14 mouse cellular contexts compared by ENCODE assay signal in genomic region chr2:163691846-163692605, GRCm38 (mm10). TPM values are rescaled to one million over a fixed set of nuclear protein-coding genes. Genes with fewer than 3 reads are reported as not detected.
A peak's percentile ranks its signal among the peaks of the same experiment; 100 is the strongest.
DNase-seq lines count a peak whose midpoint lies in the region; ATAC-seq and TF ChIP-seq lines count a peak whose summit lies in the region.
"Had no signal": no experiment of that assay in that cellular context is flagged by ENCODE, and none has a peak within 500 bp of the region (broad histone marks: within the 10 kb centered on the region; RNA-seq: fewer than 3 reads in every experiment).

No protein-coding gene starts in this region.

- peak overlapping the region; percentile 58 for H3K9ac ChIP-seq in MEL (ENCODE audit: control insufficient read depth, low read depth, low read length, poor library complexity, severe bottlenecking)
- H3K9ac ChIP-seq in liver, embryonic 15.5 days = peak overlapping the region; percentile 18; the same call in 1 of the 2 replicates
- H3K9ac ChIP-seq: neural tube, embryonic 12.5 days had no signal

- H3K27me3 ChIP-seq in MEL (ENCODE audit: control insufficient read depth in 1 of 2, insufficient read depth in 2 of 2, low read length in 2 of 2) = no peaks in the 10 kb centered on the region
- H3K27me3 ChIP-seq in liver, embryonic 15.5 days = no peaks in the 10 kb centered on the region
- H3K27me3 ChIP-seq: CH12.LX; neural tube, embryonic 12.5 days had no signal

- peak; percentile 30 for DNase-seq in kidney, adult 11 months
- no peak for DNase-seq in kidney, postnatal 4 days
- DNase-seq in MEL (ENCODE audit: low read depth, low spot score) = peak; percentile 79
- peak; percentile 15 for DNase-seq in c-Kit-negative CD71-positive TER-119-positive erythroid progenitor cells, embryonic 14.5 days (ENCODE audit: low read depth, low spot score)
- DNase-seq in left cerebral cortex, postnatal 25 days (ENCODE audit: low spot score in 2 of 2) = no peak
- DNase-seq in testis, postnatal 14 days (ENCODE audit: low spot score) = no peak
- DNase-seq: cerebellum, adult 8-10 months; embryo, embryonic 11 days; thymus, postnatal 25 days had no signal

- TF ChIP-seq RAD21 in MEL (IDR thresholded peaks at IDR 0.05; ENCODE audit: low read depth, low read length) = no peak

- TF ChIP-seq EP300 in MEL (IDR thresholded peaks at IDR 0.05; ENCODE audit: low read depth in 1 of 2, low read length in 2 of 2) = peak; percentile 34 to 68; a peak in 2 of 4 replicates

- H3K4me2 ChIP-seq in liver, embryonic 15.5 days = peak overlapping the region; percentile 31
- H3K4me2 ChIP-seq: neural tube, embryonic 12.5 days had no signal

- H3K79me2 ChIP-seq in MEL (ENCODE audit: control insufficient read depth, insufficient read depth, low read length, poor library complexity) = peaks cover 32% of the 10 kb centered on the region

- peak overlapping the region; percentile 100 for H3K27ac ChIP-seq in MEL (ENCODE audit: control insufficient read depth, low read depth, low read length)
- peak overlapping the region; percentile 73 for H3K27ac ChIP-seq in liver, embryonic 15.5 days (replicated peaks)
- H3K27ac ChIP-seq: neural tube, embryonic 12.5 days had no signal

- peak overlapping the region in 1 of 2 experiments; percentile 34; a peak in 2 of 4 replicates for H3K4me3 ChIP-seq in MEL (ENCODE audit: control insufficient read depth in 1 of 2, insufficient read depth in 1 of 2, low read depth in 2 of 2, low read length in 2 of 2)
- no peak overlapping the region for H3K4me3 ChIP-seq in liver, embryonic 15.5 days (replicated peaks)
- H3K4me3 ChIP-seq: neural tube, embryonic 12.5 days had no signal

- TF ChIP-seq CTCF in MEL (IDR thresholded peaks at IDR 0.05 in 2 of 3, conservative IDR thresholded peaks at IDR 0.05 in 1 of 3; ENCODE audit: control insufficient read depth in 1 of 3, insufficient read depth in 1 of 3, low read depth in 2 of 3, low read length in 3 of 3, poor library complexity in 1 of 3, severe bottlenecking in 1 of 3) = no peak

- peaks cover 0 to 64% of the 10 kb centered on the region in 2 experiments; a peak in 2 of 4 replicates for H3K36me3 ChIP-seq in MEL (ENCODE audit: control insufficient read depth in 1 of 2, insufficient read depth in 2 of 2, low read length in 2 of 2)
- H3K36me3 ChIP-seq in liver, embryonic 15.5 days (replicated peaks) = no peaks in the 10 kb centered on the region
- H3K36me3 ChIP-seq: neural tube, embryonic 12.5 days had no signal

- H3K4me1 ChIP-seq in MEL (ENCODE audit: control insufficient read depth in 1 of 2, insufficient read depth in 2 of 2, low read length in 2 of 2) = peaks cover 40 to 68% of the 10 kb centered on the region in 2 experiments
- H3K4me1 ChIP-seq in liver, embryonic 15.5 days (replicated peaks) = peaks cover 99% of the 10 kb centered on the region

- H3K9me3 ChIP-seq in MEL (replicated peaks; ENCODE audit: insufficient read depth, low read length) = no peaks in the 10 kb centered on the region
- H3K9me3 ChIP-seq in liver, embryonic 15.5 days (replicated peaks) = no peaks in the 10 kb centered on the region
- H3K9me3 ChIP-seq: neural tube, embryonic 12.5 days had no signal

- ATAC-seq in liver, embryonic 15.5 days (ENCODE audit: insufficient read depth) = peak; percentile 63
- ATAC-seq: hindbrain, embryonic 16.5 days; midbrain, embryonic 16.5 days had no signal

- intact Hi-C loops in left cerebral cortex, postnatal 25 days (cut with DNase I) = no loop called here

- no peak for TF ChIP-seq POLR2A in MEL (IDR thresholded peaks at IDR 0.05; ENCODE audit: control insufficient read depth in 1 of 2, insufficient read depth in 1 of 2, low read depth in 1 of 2, low read length in 2 of 2, poor library complexity in 1 of 2)

- WGBS in liver, embryonic 15.5 days (ENCODE audit: insufficient replicate concordance) = 35% methylated on average over 6 of the region's 6 CpGs

TF ChIP-seq in MEL, 35 proteins besides CTCF, POLR2A, EP300 and RAD21:
- TF ChIP-seq GATA1 (IDR thresholded peaks at IDR 0.05; ENCODE audit: low read depth, low read length) (peak; percentile 61; the same call in 1 of the 2 replicates), NRF1 (IDR thresholded peaks at IDR 0.05; ENCODE audit: insufficient read depth, low read depth, low read length, poor library complexity, severe bottlenecking) (no peak), ZNF384 (IDR thresholded peaks at IDR 0.05; ENCODE audit: low read depth, low read length) (peak; percentile 56), BHLHE40 (IDR thresholded peaks at IDR 0.05; ENCODE audit: borderline replicate concordance, low read depth, low read length) (no peak), TCF12 (IDR thresholded peaks at IDR 0.05; ENCODE audit: low read depth, low read length) (peak; percentile 47), MAZ (IDR thresholded peaks at IDR 0.05; ENCODE audit: low read depth, low read length) (no peak), SIN3A (IDR thresholded peaks at IDR 0.05; ENCODE audit: low read length) (no peak; the same call in 1 of the 2 replicates), ZMIZ1 (IDR thresholded peaks at IDR 0.05; ENCODE audit: low read depth, low read length) (no peak; the same call in 1 of the 2 replicates), MXI1 (IDR thresholded peaks at IDR 0.05; ENCODE audit: low read depth, low read length) (peak; percentile 31; the same call in 1 of the 2 replicates), MAFK (IDR thresholded peaks at IDR 0.05; ENCODE audit: borderline replicate concordance, low read depth, low read length) (no peak), POLR2AphosphoS5 (IDR thresholded peaks at IDR 0.05; ENCODE audit: borderline replicate concordance, low read depth, low read length) (no peak), ZC3H11A (IDR thresholded peaks at IDR 0.05; ENCODE audit: low read depth, low read length) (no peak), HCFC1 (IDR thresholded peaks at IDR 0.05; ENCODE audit: low read depth, low read length) (no peak), TBP (IDR thresholded peaks at IDR 0.05; ENCODE audit: low read depth, low read length) (peak; percentile 55; the same call in 1 of the 2 replicates), E2F4 (IDR thresholded peaks at IDR 0.05; ENCODE audit: borderline replicate concordance, low read depth, low read length) (no peak), ETS1 (IDR thresholded peaks at IDR 0.05; ENCODE audit: low read depth, low read length) (peak; percentile 71), RCOR1 (IDR thresholded peaks at IDR 0.05; ENCODE audit: low read depth, low read length) (0 out of 2 replicates have a peak, but pooled peaks have one; percentile 12), CHD1 (IDR thresholded peaks at IDR 0.05; ENCODE audit: low read depth, low read length) (0 out of 2 replicates have a peak, but pooled peaks have one; percentile 21), USF2 (IDR thresholded peaks at IDR 0.05; ENCODE audit: borderline replicate concordance in 1 of 2, insufficient read depth in 1 of 2, low read depth in 1 of 2, low read length in 2 of 2) (no peak), MYB (IDR thresholded peaks at IDR 0.05; ENCODE audit: low read depth, low read length) (peak; percentile 44; the same call in 1 of the 2 replicates)
TF ChIP-seq in MEL: peak in this region for 9.

RNA-seq across cellular contexts. Expression of gene Pkig, which starts 33.8 kb away (rescaled TPM):
- 74.6 and 79.5 TPM in 2 replicates for total RNA-seq in MEL (2012; rRNA removed)
- 100 to 1,000 TPM in 1 of 2 experiments, not detected in 1; 160 TPM for polyA plus RNA-seq in MEL (2012; ENCODE audit: insufficient read depth in 1 of 2, insufficient read length in 2 of 2, low read depth in 1 of 2, low replicate concordance in 2 of 2, missing spikeins in 1 of 2)
- polyA plus RNA-seq in liver, embryonic 15.5 days (2015; fragmentation: Nextera tagmentation; extraction: Ambion mirVana) = 93.3 and 95.5 TPM in 2 replicates
- total RNA-seq in left cerebral cortex, postnatal 25 days (2021) = 100 to 1,000 TPM; 132 to 133 TPM

RNA-seq across cellular contexts. Expression of gene Serinc3, which starts 47.1 kb away (rescaled TPM):
- total RNA-seq in MEL (2012; rRNA removed) = 326 and 348 TPM in 2 replicates
- polyA plus RNA-seq in MEL (2012; ENCODE audit: insufficient read depth in 1 of 2, insufficient read length in 2 of 2, low read depth in 1 of 2, low replicate concordance in 2 of 2, missing spikeins in 1 of 2) = 100 to 1,000 TPM; 637 to 650 TPM
- polyA plus RNA-seq in liver, embryonic 15.5 days (2015; fragmentation: Nextera tagmentation; extraction: Ambion mirVana) = 126 and 129 TPM in 2 replicates
- 100 to 1,000 TPM; 243 to 244 TPM for total RNA-seq in left cerebral cortex, postnatal 25 days (2021)

RNA-seq across cellular contexts. Expression of gene Ada, which starts 58.0 kb away (rescaled TPM):
- total RNA-seq in MEL (2012; rRNA removed) = 35.1 and 36.7 TPM in 2 replicates
- polyA plus RNA-seq in MEL (2012; ENCODE audit: insufficient read depth in 1 of 2, insufficient read length in 2 of 2, low read depth in 1 of 2, low replicate concordance in 2 of 2, missing spikeins in 1 of 2) = 10 to 100 TPM in 1 of 2 experiments, not detected in 1; 36.5 TPM
- 3.5 TPM in 2 replicates for polyA plus RNA-seq in liver, embryonic 15.5 days (2015; fragmentation: Nextera tagmentation; extraction: Ambion mirVana)
- total RNA-seq in left cerebral cortex, postnatal 25 days (2021) = 1 to 10 TPM; 1.1 to 1.2 TPM

Comparison
In these comparisons a context has a peak if more than half of its experiments do, and no peak if none do; other contexts are left out.
1. DNase-seq: peak in kidney, adult 11 months (single experiment), MEL (single experiment) and c-Kit-negative CD71-positive TER-119-positive erythroid progenitor cells, embryonic 14.5 days (single experiment); none in kidney, postnatal 4 days (0 of 2), left cerebral cortex, postnatal 25 days (0 of 2) and testis, postnatal 14 days (single experiment).
2. RNA of gene Ada, which starts 58.0 kb away (total RNA-seq): 35.1 to 36.7 TPM in MEL; 1.1 to 1.2 TPM in left cerebral cortex, postnatal 25 days; every median in the first group is over 10 times any median in the second.